Mouse (Mus musculus): ENCODE measurements around the gene Mpv17l2. TPM values are rescaled to one million over a fixed set of nuclear protein-coding genes. Genes with fewer than 3 reads are reported as not detected.

Gene Mpv17l2
- polyA plus RNA-seq, 1 experiment, result 99.7 TPM

- H3K27me3 ChIP-seq (replicated peaks), result no peaks in the 10 kb centered on the region
- peaks cover 37% of the 10 kb centered on the region for H3K36me3 ChIP-seq (replicated peaks; ENCODE audit: low read length)
- peak overlapping the region; percentile 35 for H3K4me3 ChIP-seq (replicated peaks)
- TF ChIP-seq FLI1 (IDR thresholded peaks at IDR 0.05; ENCODE audit: low read length), result no peak
- no peak for TF ChIP-seq GATA1 (IDR thresholded peaks at IDR 0.05; ENCODE audit: borderline replicate concordance, low read length)
- no peaks in the 10 kb centered on the region for H3K9me3 ChIP-seq
- H3K4me1 ChIP-seq, result peaks cover 93% of the 10 kb centered on the region
Observed at GRCm38 (mm10) chr8:70762118-70762517, 1.4 kb upstream of the Mpv17l2 start.

GRCm38 (mm10) chr8:70760350-70760749, 396 bp downstream of the Mpv17l2 start:
- H3K36me3 ChIP-seq (replicated peaks; ENCODE audit: low read length), result peaks cover 54% of the 10 kb centered on the region
- TF ChIP-seq GATA1 (IDR thresholded peaks at IDR 0.05; ENCODE audit: borderline replicate concordance, low read length) (no peak), FLI1 (IDR thresholded peaks at IDR 0.05; ENCODE audit: low read length) (no peak)
- H3K9me3 ChIP-seq, result no peaks in the 10 kb centered on the region
- H3K27me3 ChIP-seq (replicated peaks), result no peaks in the 10 kb centered on the region
- peaks cover 93% of the 10 kb centered on the region for H3K4me1 ChIP-seq
- H3K4me3 ChIP-seq (replicated peaks), result peak overlapping the region; percentile 95

- no peaks in the 10 kb centered on the region for H3K9me3 ChIP-seq
- peak overlapping the region; percentile 68 for H3K4me3 ChIP-seq (replicated peaks)
- no peaks in the 10 kb centered on the region for H3K27me3 ChIP-seq (replicated peaks)
- peaks cover 92% of the 10 kb centered on the region for H3K4me1 ChIP-seq
- TF ChIP-seq FLI1 (IDR thresholded peaks at IDR 0.05; ENCODE audit: low read length) (no peak), GATA1 (IDR thresholded peaks at IDR 0.05; ENCODE audit: borderline replicate concordance, low read length) (no peak)
- peaks cover 44% of the 10 kb centered on the region for H3K36me3 ChIP-seq (replicated peaks; ENCODE audit: low read length)
Observed at GRCm38 (mm10) chr8:70758616-70759561, 1.9 kb downstream of the Mpv17l2 start.

GRCm38 (mm10) chr8:70758308-70758615, 2.5 kb downstream of the Mpv17l2 start:
- H3K36me3 ChIP-seq (replicated peaks; ENCODE audit: low read length), result peaks cover 40% of the 10 kb centered on the region
- TF ChIP-seq FLI1 (IDR thresholded peaks at IDR 0.05; ENCODE audit: low read length) (no peak), GATA1 (IDR thresholded peaks at IDR 0.05; ENCODE audit: borderline replicate concordance, low read length) (no peak)

GRCm38 (mm10) chr8:70757523-70758307, 3.0 kb downstream of the Mpv17l2 start:
- Histone ChIP-seq H3K4me1 (peaks cover 92% of the 10 kb centered on the region), H3K9me3 (no peaks in the 10 kb centered on the region), H3K36me3 (replicated peaks; ENCODE audit: low read length) (peaks cover 40% of the 10 kb centered on the region), H3K4me3 (replicated peaks) (no peak overlapping the region), H3K27me3 (replicated peaks) (no peaks in the 10 kb centered on the region)
- TF ChIP-seq GATA1 (IDR thresholded peaks at IDR 0.05; ENCODE audit: borderline replicate concordance, low read length) (no peak), FLI1 (IDR thresholded peaks at IDR 0.05; ENCODE audit: low read length) (no peak)

More at GRCm38 (mm10) chr8:70758308-70758615, 2.5 kb downstream of the Mpv17l2 start:
- Histone ChIP-seq H3K4me3 (replicated peaks) (no peak overlapping the region), H3K9me3 (no peaks in the 10 kb centered on the region), H3K27me3 (replicated peaks) (no peaks in the 10 kb centered on the region), H3K4me1 (peaks cover 92% of the 10 kb centered on the region)

- TF ChIP-seq GATA1 (IDR thresholded peaks at IDR 0.05; ENCODE audit: borderline replicate concordance, low read length) (no peak), FLI1 (IDR thresholded peaks at IDR 0.05; ENCODE audit: low read length) (no peak)
- Histone ChIP-seq H3K9me3 (no peaks in the 10 kb centered on the region), H3K4me3 (replicated peaks) (no peak overlapping the region), H3K36me3 (replicated peaks; ENCODE audit: low read length) (peaks cover 40% of the 10 kb centered on the region), H3K4me1 (peaks cover 90% of the 10 kb centered on the region), H3K27me3 (replicated peaks) (no peaks in the 10 kb centered on the region)
Observed at GRCm38 (mm10) chr8:70756476-70757040, 4.2 kb downstream of the Mpv17l2 start.

GRCm38 (mm10) chr8:70755661-70756475, 4.9 kb downstream of the Mpv17l2 start:
- TF ChIP-seq FLI1 (IDR thresholded peaks at IDR 0.05; ENCODE audit: low read length) (no peak), GATA1 (IDR thresholded peaks at IDR 0.05; ENCODE audit: borderline replicate concordance, low read length) (no peak)
- peak overlapping the region; percentile 93 for H3K4me3 ChIP-seq (replicated peaks)
- H3K9me3 ChIP-seq, result no peaks in the 10 kb centered on the region
- no peaks in the 10 kb centered on the region for H3K27me3 ChIP-seq (replicated peaks)
- H3K4me1 ChIP-seq, result peaks cover 85% of the 10 kb centered on the region
- peaks cover 40% of the 10 kb centered on the region for H3K36me3 ChIP-seq (replicated peaks; ENCODE audit: low read length)

GRCm38 (mm10) chr8:70754871-70755660, 5.7 kb downstream of the Mpv17l2 start:
- Histone ChIP-seq H3K36me3 (replicated peaks; ENCODE audit: low read length) (peaks cover 40% of the 10 kb centered on the region), H3K4me1 (peaks cover 81% of the 10 kb centered on the region), H3K27me3 (replicated peaks) (peaks cover 5% of the 10 kb centered on the region), H3K4me3 (replicated peaks) (peak overlapping the region; percentile 93), H3K9me3 (no peaks in the 10 kb centered on the region)
- no peak for TF ChIP-seq GATA1 (IDR thresholded peaks at IDR 0.05; ENCODE audit: borderline replicate concordance, low read length)
- TF ChIP-seq FLI1 (IDR thresholded peaks at IDR 0.05; ENCODE audit: low read length), result no peak

All from megakaryocyte, embryonic 14.5 days (primary cell).